Mouse (Mus musculus) bone marrow macrophage, adult 2 months (primary cell): ENCODE data around the gene Tmem120b. TPM values are rescaled to one million over a fixed set of nuclear protein-coding genes. Genes with fewer than 3 reads are reported as not detected.

Experiments
- H3K27ac ChIP-seq: 2 replicates; pipeline ENCODE4 v1.5.1; 2012; ENCODE audit warnings: low read depth, low read length; ENCODE audit not compliant: insufficient read depth
- H3K4me1 ChIP-seq: 2 replicates; pipeline ENCODE4 v1.6.1; 2012; ENCODE audit warnings: low read length; ENCODE audit not compliant: control insufficient read depth, insufficient read depth
- H3K4me3 ChIP-seq: 2 replicates; pipeline ENCODE4 v1.5.1; 2012; ENCODE audit warnings: mild to moderate bottlenecking, low read length, moderate library complexity; ENCODE audit not compliant: insufficient read depth
- CTCF ChIP-seq: IDR thresholded peaks from 2 replicates; pipeline ENCODE4 v1.5.1; 2012; ENCODE audit warnings: low read depth, mild to moderate bottlenecking, low read length, moderate library complexity
- POLR2A ChIP-seq: IDR thresholded peaks from 2 replicates; pipeline ENCODE4 v1.6.1; 2012; ENCODE audit warnings: mild to moderate bottlenecking, low read depth, low read length, borderline replicate concordance
- polyA plus RNA-seq: library from polyadenylated mRNA; stranded (reverse); fragments of >200 nt; gene quantifications from 2 replicates; pipeline ENCODE4 v1.2.4, GENCODE M21; 2012; ENCODE audit not compliant: missing spikeins, insufficient read depth, insufficient read length

The Tmem120b gene
- polyA plus RNA-seq, 1 experiment: 4.3 TPM

- peak overlapping the region; percentile 99 for H3K27ac ChIP-seq
- peaks cover 7% of the 10 kb centered on the region for H3K4me1 ChIP-seq
- TF ChIP-seq POLR2A: no peak
- TF ChIP-seq CTCF: no peak
- H3K4me3 ChIP-seq: peak overlapping the region; percentile 73
These were observed 71.8 kb downstream of the Tmem120b start for GRCm38 (mm10) chr5:123139722-123140627.

GRCm38 (mm10) chr5:123140694-123141554 lies 72.7 kb downstream of the Tmem120b start:
- Histone ChIP-seq H3K27ac (peak overlapping the region; percentile 96), H3K4me1 (peaks cover 7% of the 10 kb centered on the region), H3K4me3 (peak overlapping the region; percentile 67)
- TF ChIP-seq CTCF: no peak
- TF ChIP-seq POLR2A: peak; percentile 60; the same call in 1 of the 2 replicates

- Histone ChIP-seq H3K27ac (peak overlapping the region; percentile 96), H3K4me3 (peak overlapping the region; percentile 67), H3K4me1 (peaks cover 7% of the 10 kb centered on the region)
- TF ChIP-seq CTCF: no peak
- TF ChIP-seq POLR2A: no peak
These were observed 73.4 kb downstream of the Tmem120b start for GRCm38 (mm10) chr5:123141555-123142160.

GRCm38 (mm10) chr5:123142161-123143157 lies 74.2 kb downstream of the Tmem120b start, which contains the start of gene Setd1b:
Gene Setd1b (plus strand): TSS chr5:123142193.
- TF ChIP-seq POLR2A (no peak), CTCF (no peak)
- Histone ChIP-seq H3K4me3 (peak within 1 kb of the TSS; percentile 67), H3K4me1 (peaks cover 5% of the 10 kb centered on the region), H3K27ac (peak within 1 kb of the TSS; percentile 96)

- peak overlapping the region; percentile 67 for H3K4me3 ChIP-seq
- H3K4me1 ChIP-seq: peaks cover 5% of the 10 kb centered on the region
- H3K27ac ChIP-seq: peak overlapping the region; percentile 48
- no peak for TF ChIP-seq CTCF
- no peak for TF ChIP-seq POLR2A
These were observed 75.2 kb downstream of the Tmem120b start for GRCm38 (mm10) chr5:123143251-123143970.

- TF ChIP-seq POLR2A (no peak), CTCF (no peak)
- peak overlapping the region; percentile 67 for H3K4me3 ChIP-seq
- H3K27ac ChIP-seq: no peak overlapping the region
- peaks cover 5% of the 10 kb centered on the region for H3K4me1 ChIP-seq
These were observed 75.9 kb downstream of the Tmem120b start for GRCm38 (mm10) chr5:123143971-123144745.

GRCm38 (mm10) chr5:123144746-123145590 lies 76.8 kb downstream of the Tmem120b start:
- Histone ChIP-seq H3K4me3 (peak overlapping the region; percentile 67), H3K27ac (no peak overlapping the region), H3K4me1 (peaks cover 11% of the 10 kb centered on the region)
- TF ChIP-seq CTCF: no peak
- no peak for TF ChIP-seq POLR2A
